Mouse (Mus musculus): Measurements from ENCODE around the gene Slc36a3. TPM values are rescaled to one million over a fixed set of nuclear protein-coding genes. Genes with fewer than 3 reads are reported as not detected.

Slc36a3 gene
- polyA plus RNA-seq, 1 experiment from 2014 or later: not detected

- H3K9ac ChIP-seq: no peak overlapping the region
- no peak overlapping the region for H3K27ac ChIP-seq
- 62% methylated on average over 7 of the region's 7 CpGs for WGBS (ENCODE audit: insufficient replicate concordance)
These were observed 58.4 kb downstream of the Slc36a3 start for GRCm38 (mm10) chr11:55093096-55093495.

GRCm38 (mm10) chr11:55089892-55090291, 61.6 kb downstream of the Slc36a3 start:
- Histone ChIP-seq H3K4me3 (replicated peaks) (no peak overlapping the region), H3K27ac (no peak overlapping the region), H3K9ac (no peak overlapping the region), H3K4me1 (replicated peaks) (no peaks in the 10 kb centered on the region), H3K27me3 (no peaks in the 10 kb centered on the region), H3K9me3 (replicated peaks) (no peaks in the 10 kb centered on the region), H3K4me2 (no peak overlapping the region), H3K36me3 (no peaks in the 10 kb centered on the region)
- WGBS (ENCODE audit: insufficient replicate concordance): 52% methylated on average over 2 of the region's 2 CpGs
- DNase-seq (no peak), ATAC-seq (ENCODE audit: low read depth) (no peak)

More at GRCm38 (mm10) chr11:55093096-55093495, 58.4 kb downstream of the Slc36a3 start:
- ATAC-seq (ENCODE audit: low read depth): no peak
- no peak overlapping the region for H3K4me3 ChIP-seq (replicated peaks)
- no peaks in the 10 kb centered on the region for H3K36me3 ChIP-seq
- H3K4me1 ChIP-seq (replicated peaks): peaks cover 14% of the 10 kb centered on the region
- DNase-seq: no peak
- no peak overlapping the region for H3K4me2 ChIP-seq
- no peaks in the 10 kb centered on the region for H3K9me3 ChIP-seq (replicated peaks)
- H3K27me3 ChIP-seq: 0 out of 2 replicates have a peak, but pooled peaks cover 3% of the 10 kb centered on the region

GRCm38 (mm10) chr11:55087006-55087405, 64.5 kb downstream of the Slc36a3 start:
- Histone ChIP-seq H3K27ac (no peak overlapping the region), H3K9ac (no peak overlapping the region), H3K27me3 (no peaks in the 10 kb centered on the region), H3K9me3 (replicated peaks) (no peaks in the 10 kb centered on the region), H3K4me2 (no peak overlapping the region), H3K4me1 (replicated peaks) (no peaks in the 10 kb centered on the region), H3K4me3 (replicated peaks) (no peak overlapping the region), H3K36me3 (no peaks in the 10 kb centered on the region)
- 13% methylated on average over 10 of the region's 10 CpGs for WGBS (ENCODE audit: insufficient replicate concordance)
- peak; percentile 24 for DNase-seq
- ATAC-seq (ENCODE audit: low read depth): no peak

GRCm38 (mm10) chr11:55085396-55085795, 66.1 kb downstream of the Slc36a3 start:
- DNase-seq (no peak), ATAC-seq (ENCODE audit: low read depth) (no peak)
- H3K9me3 ChIP-seq (replicated peaks): no peaks in the 10 kb centered on the region
- no peak overlapping the region for H3K27ac ChIP-seq
- H3K9ac ChIP-seq: no peak overlapping the region
- WGBS (ENCODE audit: insufficient replicate concordance): 31% methylated on average over 5 of the region's 5 CpGs
- no peak overlapping the region for H3K4me2 ChIP-seq
- no peak overlapping the region for H3K4me3 ChIP-seq (replicated peaks)
- no peaks in the 10 kb centered on the region for H3K4me1 ChIP-seq (replicated peaks)
- H3K36me3 ChIP-seq: no peaks in the 10 kb centered on the region
- no peaks in the 10 kb centered on the region for H3K27me3 ChIP-seq

- Histone ChIP-seq H3K9me3 (replicated peaks) (no peaks in the 10 kb centered on the region), H3K9ac (no peak overlapping the region), H3K4me3 (replicated peaks) (no peak overlapping the region), H3K27ac (no peak overlapping the region), H3K36me3 (no peaks in the 10 kb centered on the region), H3K4me1 (replicated peaks) (no peaks in the 10 kb centered on the region), H3K4me2 (no peak overlapping the region), H3K27me3 (no peaks in the 10 kb centered on the region)
- ATAC-seq (ENCODE audit: low read depth) (no peak), DNase-seq (no peak)
- 65% methylated on average over 4 of the region's 4 CpGs for WGBS (ENCODE audit: insufficient replicate concordance)
These were observed 66.9 kb downstream of the Slc36a3 start for GRCm38 (mm10) chr11:55084629-55085028.

- no peak overlapping the region for H3K9ac ChIP-seq
- WGBS (ENCODE audit: insufficient replicate concordance): 71% methylated on average over 9 of the region's 9 CpGs
- no peak overlapping the region for H3K4me3 ChIP-seq (replicated peaks)
- ATAC-seq (ENCODE audit: low read depth): no peak
- H3K36me3 ChIP-seq: no peaks in the 10 kb centered on the region
- H3K27ac ChIP-seq: no peak overlapping the region
- no peak overlapping the region for H3K4me2 ChIP-seq
- no peak for DNase-seq
- peaks cover 17% of the 10 kb centered on the region; the same call in 1 of the 2 replicates for H3K27me3 ChIP-seq
- H3K4me1 ChIP-seq (replicated peaks): peaks cover 19% of the 10 kb centered on the region
- no peaks in the 10 kb centered on the region for H3K9me3 ChIP-seq (replicated peaks)
These were observed 70.3 kb downstream of the Slc36a3 start for GRCm38 (mm10) chr11:55081206-55081605.

- H3K4me1 ChIP-seq (replicated peaks): peaks cover 19% of the 10 kb centered on the region
- H3K4me3 ChIP-seq (replicated peaks): no peak overlapping the region
- WGBS (ENCODE audit: insufficient replicate concordance): 73% methylated on average over 4 of the region's 4 CpGs
- DNase-seq (no peak), ATAC-seq (ENCODE audit: low read depth) (no peak)
- peaks cover 17% of the 10 kb centered on the region; the same call in 1 of the 2 replicates for H3K27me3 ChIP-seq
- no peak overlapping the region for H3K4me2 ChIP-seq
- H3K9ac ChIP-seq: no peak overlapping the region
- H3K36me3 ChIP-seq: no peaks in the 10 kb centered on the region
- no peak overlapping the region for H3K27ac ChIP-seq
- no peaks in the 10 kb centered on the region for H3K9me3 ChIP-seq (replicated peaks)
These were observed 72.3 kb downstream of the Slc36a3 start for GRCm38 (mm10) chr11:55079180-55079579.

GRCm38 (mm10) chr11:55078502-55078901, 73.0 kb downstream of the Slc36a3 start:
- H3K4me2 ChIP-seq: peak overlapping the region; percentile 79
- H3K36me3 ChIP-seq: no peaks in the 10 kb centered on the region
- H3K27ac ChIP-seq: no peak overlapping the region
- WGBS (ENCODE audit: insufficient replicate concordance): 29% methylated on average over 3 of the region's 3 CpGs
- peaks cover 17% of the 10 kb centered on the region; the same call in 1 of the 2 replicates for H3K27me3 ChIP-seq
- peak overlapping the region; percentile 62; the same call in 1 of the 2 replicates for H3K9ac ChIP-seq
- ATAC-seq (ENCODE audit: low read depth) (no peak), DNase-seq (no peak)
- H3K9me3 ChIP-seq (replicated peaks): no peaks in the 10 kb centered on the region
- H3K4me1 ChIP-seq (replicated peaks): peaks cover 19% of the 10 kb centered on the region
- H3K4me3 ChIP-seq (replicated peaks): peak overlapping the region; percentile 58; the same call in 1 of the 2 replicates

GRCm38 (mm10) chr11:55077331-55078231, 73.9 kb downstream of the Slc36a3 start, which contains the start of gene Ccdc69:
Ccdc69 (minus strand) TSS chr11:55078131.
- Histone ChIP-seq H3K9ac (peak within 1 kb of the TSS; percentile 62), H3K4me1 (replicated peaks) (peaks cover 19% of the 10 kb centered on the region), H3K27ac (no peak within 1 kb of the TSS; the same call in 1 of the 2 replicates), H3K4me3 (replicated peaks) (peak within 1 kb of the TSS; percentile 58), H3K27me3 (peaks cover 17% of the 10 kb centered on the region; the same call in 1 of the 2 replicates), H3K9me3 (replicated peaks) (no peaks in the 10 kb centered on the region), H3K36me3 (no peaks in the 10 kb centered on the region), H3K4me2 (peak within 1 kb of the TSS; percentile 79)
- peak; percentile 68 for ATAC-seq (ENCODE audit: low read depth)
- peak; percentile 12 for DNase-seq
- under 1% methylated on average over 50 of the region's 50 CpGs for WGBS (ENCODE audit: insufficient replicate concordance)

GRCm38 (mm10) chr11:55076234-55076633, 75.3 kb downstream of the Slc36a3 start:
- ATAC-seq (ENCODE audit: low read depth) (no peak), DNase-seq (no peak)
- H3K9me3 ChIP-seq (replicated peaks): no peaks in the 10 kb centered on the region
- peaks cover 19% of the 10 kb centered on the region for H3K4me1 ChIP-seq (replicated peaks)
- no peak overlapping the region for H3K27ac ChIP-seq
- H3K4me3 ChIP-seq (replicated peaks): no peak overlapping the region
- no peak overlapping the region for H3K9ac ChIP-seq
- no peaks in the 10 kb centered on the region for H3K36me3 ChIP-seq
- peaks cover 17% of the 10 kb centered on the region; the same call in 1 of the 2 replicates for H3K27me3 ChIP-seq
- H3K4me2 ChIP-seq: no peak overlapping the region
- WGBS (ENCODE audit: insufficient replicate concordance): 78% methylated on average over 5 of the region's 5 CpGs

GRCm38 (mm10) chr11:55075602-55076001, 75.9 kb downstream of the Slc36a3 start:
- Histone ChIP-seq H3K36me3 (no peaks in the 10 kb centered on the region), H3K4me2 (no peak overlapping the region), H3K9ac (no peak overlapping the region), H3K4me3 (replicated peaks) (no peak overlapping the region), H3K9me3 (replicated peaks) (no peaks in the 10 kb centered on the region), H3K27me3 (peaks cover 17% of the 10 kb centered on the region; the same call in 1 of the 2 replicates), H3K4me1 (replicated peaks) (peaks cover 19% of the 10 kb centered on the region), H3K27ac (no peak overlapping the region)
- WGBS (ENCODE audit: insufficient replicate concordance): 67% methylated on average over 2 of the region's 2 CpGs
- DNase-seq (no peak), ATAC-seq (ENCODE audit: low read depth) (no peak)

Data from liver, embryonic 13.5 days (tissue).